ENCODE assay signal across 8 mouse cellular contexts in genomic region chr5:99975776-99976175, GRCm38 (mm10). TPM values are rescaled to one million over a fixed set of nuclear protein-coding genes. Genes with fewer than 3 reads are reported as not detected.
DNase-seq lines count a peak whose midpoint lies in the region; ATAC-seq and TF ChIP-seq lines count a peak whose summit lies in the region.

No protein-coding gene starts in this region.

- peaks cover 6 to 29% of the 10 kb centered on the region in 2 experiments; a peak in 3 of 4 replicates for H3K4me1 ChIP-seq in CH12.LX (ENCODE audit: control insufficient read depth in 1 of 2, insufficient read depth in 2 of 2)
- H3K4me1 ChIP-seq in heart, embryonic 16.5 days (ENCODE audit: control insufficient read depth, insufficient read depth, low read length) = peaks cover 30% of the 10 kb centered on the region
- peaks cover 23% of the 10 kb centered on the region for H3K4me1 ChIP-seq in liver, embryonic 16.5 days (ENCODE audit: control insufficient read depth, low read depth, low read length)

- no peak for DNase-seq in gastrocnemius, adult 2 months
- no peak for DNase-seq in gastrocnemius, adult 8-10 months (ENCODE audit: low spot score in 2 of 2)
- DNase-seq in CH12.LX (ENCODE audit: extremely low read depth) = no peak
- DNase-seq in retina, embryonic 14.5 days (ENCODE audit: low spot score) = no peak
- DNase-seq in frontal cortex, postnatal 10 days (ENCODE audit: low spot score in 2 of 2) = no peak
- no peak for DNase-seq in lung, postnatal 14 days

- no peak for TF ChIP-seq EP300 in CH12.LX (IDR thresholded peaks at IDR 0.05; ENCODE audit: low read length)

- WGBS in heart, embryonic 16.5 days = 33% methylated on average over 1 of the region's 1 CpGs
- WGBS in liver, embryonic 16.5 days (ENCODE audit: insufficient replicate concordance) = 53% methylated on average over 1 of the region's 1 CpGs

- intact Hi-C loops in gastrocnemius, adult 2 months (cut with DNase I) = no loop called here

- no peak for ATAC-seq in heart, embryonic 16.5 days (replicated peaks; ENCODE audit: extremely low read depth, insufficient read depth, low FRiP score)
- no peak for ATAC-seq in liver, embryonic 16.5 days (ENCODE audit: low read depth)

- no peaks in the 10 kb centered on the region for H3K27me3 ChIP-seq in CH12.LX (replicated peaks)
- H3K27me3 ChIP-seq in heart, embryonic 16.5 days (ENCODE audit: control insufficient read depth, insufficient read depth, low read length) = no peaks in the 10 kb centered on the region
- H3K27me3 ChIP-seq in liver, embryonic 16.5 days (ENCODE audit: control insufficient read depth, insufficient read depth, low read depth, low read length) = no peaks in the 10 kb centered on the region

- peak overlapping the region; percentile 26; the same call in 1 of the 2 replicates for H3K9ac ChIP-seq in CH12.LX (ENCODE audit: insufficient read depth, low read depth)
- H3K9ac ChIP-seq in heart, embryonic 16.5 days (ENCODE audit: low read length) = no peak overlapping the region
- peak overlapping the region; percentile 31; the same call in 1 of the 2 replicates for H3K9ac ChIP-seq in liver, embryonic 16.5 days (ENCODE audit: low read depth, low read length)

- no peak for TF ChIP-seq RAD21 in CH12.LX (IDR thresholded peaks at IDR 0.05; ENCODE audit: low read depth, low read length)

- H3K36me3 ChIP-seq in CH12.LX (replicated peaks in 1 of 2; ENCODE audit: control insufficient read depth in 1 of 2, insufficient read depth in 1 of 2, low read length in 1 of 2) = peaks cover 7 to 37% of the 10 kb centered on the region in 2 experiments
- H3K36me3 ChIP-seq in heart, embryonic 16.5 days (ENCODE audit: control insufficient read depth, insufficient read depth) = peaks cover 5% of the 10 kb centered on the region; the same call in 1 of the 2 replicates
- H3K36me3 ChIP-seq in liver, embryonic 16.5 days (ENCODE audit: control insufficient read depth, insufficient read depth) = peaks cover 8% of the 10 kb centered on the region; the same call in 1 of the 2 replicates

- no peak for TF ChIP-seq POLR2A in CH12.LX (IDR thresholded peaks at IDR 0.05; ENCODE audit: low read depth, low read length)

- no peak overlapping the region for H3K27ac ChIP-seq in gastrocnemius, adult 2 months
- H3K27ac ChIP-seq in CH12.LX (ENCODE audit: insufficient read depth, low read depth) = no peak overlapping the region
- H3K27ac ChIP-seq in heart, embryonic 16.5 days (ENCODE audit: low read length) = no peak overlapping the region
- H3K27ac ChIP-seq in liver, embryonic 16.5 days (ENCODE audit: low read length) = no peak overlapping the region

- TF ChIP-seq CTCF in gastrocnemius, adult 2 months (IDR thresholded peaks at IDR 0.05) = no peak
- TF ChIP-seq CTCF in CH12.LX (conservative IDR thresholded peaks at IDR 0.05 in 1 of 2, IDR thresholded peaks at IDR 0.05 in 1 of 2; ENCODE audit: low read depth in 2 of 2, low read length in 2 of 2) = no peak

- in situ Hi-C loops in CH12.LX (cut with MboI; ENCODE audit: low pct_ligation_motif_present, low pct_unique_long_range_greater_than_20kb, low sequenced_read_pairs) = no loop called here

- H3K4me2 ChIP-seq in CH12.LX (ENCODE audit: insufficient read depth, low read depth, poor library complexity, severe bottlenecking) = peak overlapping the region; percentile 95; the same call in 1 of the 2 replicates
- peak overlapping the region; percentile 92 for H3K4me2 ChIP-seq in heart, embryonic 16.5 days (ENCODE audit: low read depth, low read length)
- peak overlapping the region; percentile 95 for H3K4me2 ChIP-seq in liver, embryonic 16.5 days (ENCODE audit: low read depth, low read length)

- peaks cover 67% of the 10 kb centered on the region for H3K79me2 ChIP-seq in CH12.LX (replicated peaks; ENCODE audit: control insufficient read depth, extremely low read depth, insufficient read depth, poor library complexity, severe bottlenecking)

- dilution Hi-C loops in CH12.LX (cut with MboI; ENCODE audit: extremely low pct_ligation_motif_present, extremely low pct_unique_long_range_greater_than_20kb, low sequenced_read_pairs) = no loop called here

- H3K9me3 ChIP-seq in CH12.LX (replicated peaks; ENCODE audit: low read length) = peaks cover 3% of the 10 kb centered on the region
- H3K9me3 ChIP-seq in heart, embryonic 16.5 days (replicated peaks; ENCODE audit: control insufficient read depth, low read length) = no peaks in the 10 kb centered on the region
- H3K9me3 ChIP-seq in liver, embryonic 16.5 days (replicated peaks; ENCODE audit: control insufficient read depth, low read length) = no peaks in the 10 kb centered on the region

- peak overlapping the region; percentile 96 for H3K4me3 ChIP-seq in gastrocnemius, adult 2 months
- peak overlapping the region; percentile 29 to 74 (median 36) for H3K4me3 ChIP-seq in CH12.LX (replicated peaks in 1 of 3; ENCODE audit: low read depth in 2 of 3, low read length in 2 of 3, poor library complexity in 1 of 3)
- H3K4me3 ChIP-seq in heart, embryonic 16.5 days (ENCODE audit: low read length) = peak overlapping the region; percentile 40
- H3K4me3 ChIP-seq in liver, embryonic 16.5 days (ENCODE audit: low read depth, low read length) = peak overlapping the region; percentile 49

TF ChIP-seq in CH12.LX, 34 proteins besides CTCF, POLR2A, EP300 and RAD21:
- no peak for TF ChIP-seq JUND (conservative IDR thresholded peaks at IDR 0.05; ENCODE audit: low read depth, low read length)
- no peak for TF ChIP-seq MAX (IDR thresholded peaks at IDR 0.05; ENCODE audit: low read length)
- no peak for TF ChIP-seq ETS1 (conservative IDR thresholded peaks at IDR 0.05; ENCODE audit: low read depth, low read length)
- TF ChIP-seq MYC (IDR thresholded peaks at IDR 0.05; ENCODE audit: low read depth, low read length) = no peak
- no peak for TF ChIP-seq ZKSCAN1 (IDR thresholded peaks at IDR 0.05; ENCODE audit: borderline replicate concordance, low read depth, low read length)
- no peak for TF ChIP-seq ZMIZ1 (IDR thresholded peaks at IDR 0.05; ENCODE audit: low read depth, low read length)
- TF ChIP-seq TCF12 (IDR thresholded peaks at IDR 0.05; ENCODE audit: low read depth, low read length) = no peak
- TF ChIP-seq TBP (conservative IDR thresholded peaks at IDR 0.05; ENCODE audit: low read depth, low read length) = no peak
- no peak for TF ChIP-seq NELFE (IDR thresholded peaks at IDR 0.05; ENCODE audit: low read depth, low read length)
- no peak for TF ChIP-seq SMC3 (IDR thresholded peaks at IDR 0.05; ENCODE audit: low read depth, low read length)
- no peak for TF ChIP-seq KAT2A (IDR thresholded peaks at IDR 0.05; ENCODE audit: insufficient replicate concordance, low read length)
- no peak for TF ChIP-seq USF2 (conservative IDR thresholded peaks at IDR 0.05; ENCODE audit: low read depth, low read length)
- no peak for TF ChIP-seq MAZ (IDR thresholded peaks at IDR 0.05; ENCODE audit: low read depth, low read length)
- no peak for TF ChIP-seq ZC3H11A (IDR thresholded peaks at IDR 0.05; ENCODE audit: low read depth, low read length)
- TF ChIP-seq PAX5 (IDR thresholded peaks at IDR 0.05; ENCODE audit: low read length) = no peak
- no peak for TF ChIP-seq USF1 (IDR thresholded peaks at IDR 0.05; ENCODE audit: low read depth, low read length)
- no peak for TF ChIP-seq BHLHE40 (IDR thresholded peaks at IDR 0.05; ENCODE audit: low read depth, low read length)
- no peak for TF ChIP-seq ELF1 (IDR thresholded peaks at IDR 0.05; ENCODE audit: low read depth, low read length)
- TF ChIP-seq GABPA (IDR thresholded peaks at IDR 0.05; ENCODE audit: insufficient replicate concordance, low read depth, low read length) = no peak
TF ChIP-seq in CH12.LX: peak in this region for 0.

RNA-seq across cellular contexts. Expression of gene Hnrnpd, which starts 3.0 kb away (rescaled TPM):
- 10 to 100 TPM; 68.5 to 84.1 TPM for total RNA-seq in gastrocnemius, adult 2 months (2021)
- 10 to 100 TPM; 47.4 to 79.5 (median 63.1) TPM for total RNA-seq in gastrocnemius, adult 8-10 months (2022)
- 19.0 and 28.2 TPM in 2 replicates for total RNA-seq in CH12.LX (2012; rRNA removed)
- 41.3 and 52.2 TPM in 2 replicates for total RNA-seq in CH12.LX (2014; rRNA removed)
- polyA plus RNA-seq in CH12.LX (2012; ENCODE audit: insufficient read length, low read depth) = 319 and 373 TPM in 2 replicates
- polyA plus RNA-seq in heart, embryonic 16.5 days (2015; fragmentation: Nextera tagmentation; extraction: Ambion mirVana) = 51.6 and 82.0 TPM in 2 replicates
- polyA plus RNA-seq in liver, embryonic 16.5 days (2015; fragmentation: Nextera tagmentation; extraction: Ambion mirVana) = 18.0 and 18.5 TPM in 2 replicates

RNA-seq across cellular contexts. Expression of gene 4930524J08Rik, which starts 3.1 kb away (rescaled TPM):
- total RNA-seq in gastrocnemius, adult 2 months (2021) = under 1 TPM in 1 of 2 experiments, not detected in 1; 0.42 TPM
- under 1 TPM in 1 of 4 experiments, not detected in 3; 0.46 TPM for total RNA-seq in gastrocnemius, adult 8-10 months (2022)
- total RNA-seq in CH12.LX (2012; rRNA removed) (0.72 and 0.84 TPM in 2 replicates), CH12.LX (2014; rRNA removed) (0.50 and 1.0 TPM in 2 replicates)
- polyA plus RNA-seq in CH12.LX (2012; ENCODE audit: insufficient read length, low read depth) = 4.5 and 5.8 TPM in 2 replicates
- polyA plus RNA-seq in heart, embryonic 16.5 days (2015; fragmentation: Nextera tagmentation; extraction: Ambion mirVana) = 0.80 and 0.84 TPM in 2 replicates
- polyA plus RNA-seq in liver, embryonic 16.5 days (2015; fragmentation: Nextera tagmentation; extraction: Ambion mirVana) = 0.40 and 0.48 TPM in 2 replicates

Comparison
In these comparisons a context has a peak if more than half of its experiments do, and no peak if none do; other contexts are left out.
1. H3K4me3 ChIP-seq: peak in every context shown above with its lines; median percentile 96 in gastrocnemius, adult 2 months; 49 in liver, embryonic 16.5 days; 40 in heart, embryonic 16.5 days; 36 in CH12.LX.